Mouse (Mus musculus): Measurements from ENCODE around the gene Prcd.
"Not testable (repeated sequence)": the region's sequence is repeated elsewhere in the genome, so short reads cannot be mapped to it uniquely, and the experiment has no call there.

Gene Prcd

DNA sequence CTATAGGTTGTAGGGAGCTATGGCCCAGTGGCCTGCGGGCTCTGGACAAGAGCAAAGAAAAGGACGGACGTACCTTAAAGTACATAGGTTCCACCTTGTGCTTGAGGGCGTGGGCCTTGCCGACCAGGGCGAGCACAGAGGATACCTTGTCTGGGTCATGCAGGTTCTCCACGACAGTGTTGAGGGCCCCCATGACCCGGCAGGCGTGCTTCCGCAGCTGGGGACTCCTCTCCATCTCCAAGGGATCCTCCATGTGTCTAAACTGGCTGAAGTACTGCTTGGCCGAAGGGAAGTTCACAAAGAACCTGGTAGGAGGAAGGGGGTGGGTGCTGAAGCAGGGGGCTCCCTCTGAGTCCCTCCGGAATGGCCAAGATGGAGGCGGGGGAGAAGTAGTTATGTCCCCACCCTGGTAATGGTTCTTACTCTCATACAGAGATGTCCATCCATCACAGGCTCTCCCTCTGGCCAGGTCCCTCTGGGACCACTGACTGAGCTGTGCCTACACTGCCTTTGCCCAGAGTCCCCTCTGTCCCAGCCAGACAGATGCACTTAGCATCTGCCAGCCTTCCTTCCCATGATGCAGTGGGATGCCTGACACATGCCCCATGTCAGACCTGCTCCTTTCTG lies 3.5 kb upstream of the Prcd start:
- DNase-seq (ENCODE audit: low spot score), result no peak

DNA sequence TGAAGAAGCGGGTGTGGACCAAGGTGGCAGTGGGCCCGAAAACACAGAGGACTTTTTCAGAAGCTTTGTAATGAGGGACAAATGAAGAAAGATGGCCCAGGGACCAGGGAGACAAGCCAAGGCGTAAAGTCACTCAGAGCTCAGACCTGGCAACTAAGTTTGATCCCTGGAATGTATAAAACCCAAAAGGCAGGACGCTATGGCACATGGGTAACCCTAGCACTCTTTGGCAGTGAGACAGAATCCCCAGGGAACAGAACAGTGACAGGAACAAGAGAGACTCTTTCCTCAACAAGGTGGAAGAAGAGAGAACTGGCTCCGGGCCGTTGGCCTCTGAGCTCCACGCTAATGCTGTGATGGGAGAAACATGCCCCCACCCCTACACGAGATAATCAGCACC lies 2.5 kb upstream of the Prcd start:
- no peak for DNase-seq (ENCODE audit: low spot score)

GRCm38 (mm10) chr11:116651339-116651738 lies 2.0 kb upstream of the Prcd start:
- DNase-seq (ENCODE audit: low spot score), result no peak

- no peak for DNase-seq (ENCODE audit: low spot score)
Measured at GRCm38 (mm10) chr11:116652330-116653098, 820 bp upstream of the Prcd start.

GRCm38 (mm10) chr11:116653709-116654221 lies 431 bp downstream of the Prcd start:
- DNase-seq (ENCODE audit: low spot score), result peak; percentile 43

DNA sequence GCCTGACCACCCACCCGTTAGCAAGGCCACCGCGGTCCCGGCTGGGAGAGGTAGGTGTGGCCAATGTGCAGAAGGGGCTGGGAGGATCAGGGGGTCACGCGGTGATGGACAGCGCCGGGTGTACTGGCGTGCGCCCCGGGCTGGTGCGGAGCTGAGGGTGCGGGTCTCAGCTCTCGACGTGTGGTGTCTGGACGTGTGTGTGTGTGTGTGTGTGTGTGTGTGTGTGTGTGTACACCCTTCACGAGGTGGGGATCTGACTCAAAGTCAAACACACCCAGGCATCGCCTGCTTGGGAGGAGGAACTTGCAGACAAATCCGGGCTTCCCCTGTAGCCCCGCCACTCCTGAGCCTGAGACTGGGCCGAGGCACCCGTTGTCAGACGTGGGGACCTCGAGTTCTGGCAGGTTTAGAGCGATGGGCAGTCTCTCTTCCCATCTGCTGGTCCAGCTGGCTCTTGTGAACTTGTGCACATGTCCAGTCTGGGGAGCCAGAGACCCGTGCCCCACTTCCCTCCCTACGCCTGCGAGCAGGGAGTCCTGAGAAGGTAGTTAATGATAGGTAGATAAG lies 1.0 kb downstream of the Prcd start, which contains the start of gene Cygb:
Gene Cygb, minus strand, starts transcription at position 59 of the 567 bp plus-strand sequence.
- DNase-seq (ENCODE audit: low spot score), result peak; percentile 35

DNA sequence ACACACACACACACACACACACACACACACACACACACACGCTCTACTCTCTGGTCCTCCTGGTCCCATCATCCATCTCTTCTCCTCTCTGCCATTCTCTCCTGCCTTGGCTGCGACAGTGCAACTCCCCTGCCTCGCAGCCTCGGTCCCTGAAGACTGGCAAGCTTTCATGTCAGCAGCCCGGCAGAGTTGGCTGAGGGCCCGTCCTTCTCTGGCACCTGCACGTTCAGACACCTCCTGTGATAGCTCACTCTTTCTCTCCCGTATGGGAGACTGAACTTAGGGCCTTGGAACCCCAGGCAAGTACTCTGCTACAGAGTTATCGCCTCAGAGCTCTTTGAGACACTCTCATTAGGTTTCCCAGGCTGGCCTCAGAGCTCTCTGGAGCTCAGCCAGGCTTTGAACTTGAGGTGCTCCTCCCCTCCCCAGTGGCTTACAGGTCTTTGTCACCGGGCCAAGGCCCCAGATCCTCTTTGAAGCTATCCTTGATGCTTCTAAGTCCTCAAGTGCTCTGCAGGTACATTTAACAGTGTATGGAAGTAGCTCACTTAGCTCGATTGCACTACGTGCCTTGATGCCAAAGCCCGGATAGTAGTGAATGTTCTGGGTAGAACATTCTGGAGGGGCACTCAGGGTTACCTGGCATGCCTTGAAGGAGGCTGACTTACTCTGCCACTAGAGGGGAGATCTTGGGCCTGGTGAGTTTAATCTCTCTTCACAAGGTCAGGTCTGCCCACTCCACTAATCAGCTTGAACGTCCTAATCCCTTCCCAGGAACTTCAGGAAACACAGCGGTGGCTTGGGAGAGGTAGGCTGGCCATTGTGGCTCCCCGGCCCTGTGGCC lies 3.2 kb downstream of the Prcd start:
- DNase-seq (ENCODE audit: low spot score), result no peak

- peak; percentile 69 for DNase-seq (ENCODE audit: low spot score)
Measured at GRCm38 (mm10) chr11:116657311-116658223, 4.2 kb downstream of the Prcd start.

DNA sequence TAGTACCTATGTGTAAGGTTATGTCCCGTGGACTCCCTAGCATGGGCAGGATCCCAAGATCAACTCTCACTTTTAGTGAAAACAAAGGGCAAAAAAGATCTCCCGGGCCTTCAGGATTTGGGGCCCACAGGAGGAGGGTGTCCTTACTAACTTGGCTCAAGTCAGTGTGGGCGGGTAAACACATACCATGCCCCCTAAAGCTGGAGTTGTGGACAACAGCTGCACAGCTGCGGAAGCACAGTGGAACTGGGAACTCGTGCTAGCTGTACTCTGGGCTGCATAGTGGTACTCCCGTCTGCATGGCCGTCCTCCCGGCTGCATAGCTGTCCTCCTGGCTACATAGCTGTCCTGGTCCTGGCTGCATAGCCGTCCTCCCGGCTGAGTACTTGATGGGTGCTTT lies 4.9 kb downstream of the Prcd start:
- DNase-seq (ENCODE audit: low spot score), result no peak

DNA sequence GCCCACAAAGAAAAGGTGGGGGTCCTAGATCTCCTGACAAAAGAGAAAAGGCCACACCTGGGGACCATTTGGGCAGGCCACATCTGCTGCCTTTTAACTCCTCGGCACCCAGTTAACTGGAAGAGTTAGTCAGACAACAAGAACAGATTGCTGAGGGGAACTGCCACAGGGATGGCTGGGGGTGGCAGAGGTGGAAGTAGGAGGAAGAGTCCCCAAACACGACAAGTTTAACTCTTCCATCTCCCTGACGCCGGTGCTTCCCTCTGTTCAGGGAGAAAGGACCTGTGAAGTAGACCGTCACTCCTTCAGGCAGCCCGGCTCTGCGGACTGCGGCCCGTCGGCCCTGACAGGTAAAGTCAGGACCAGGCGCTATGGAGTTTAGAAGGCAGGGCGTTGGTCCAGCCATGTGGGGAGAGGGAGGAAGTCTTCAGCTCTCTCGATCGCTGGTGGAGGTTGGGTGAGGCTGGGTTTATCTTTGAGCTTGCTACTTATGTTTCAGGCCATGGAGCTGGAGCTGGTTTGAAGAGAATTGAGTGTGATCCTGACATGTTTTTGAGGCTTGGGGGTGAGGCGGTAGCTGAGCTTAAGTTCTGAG lies 5.8 kb downstream of the Prcd start:
- no peak for DNase-seq (ENCODE audit: low spot score)

GRCm38 (mm10) chr11:116660181-116660580 lies 6.8 kb downstream of the Prcd start:
- DNase-seq (ENCODE audit: low spot score), result no peak

GRCm38 (mm10) chr11:116661291-116661947 lies 8.1 kb downstream of the Prcd start:
- no peak for DNase-seq (ENCODE audit: low spot score)

DNA sequence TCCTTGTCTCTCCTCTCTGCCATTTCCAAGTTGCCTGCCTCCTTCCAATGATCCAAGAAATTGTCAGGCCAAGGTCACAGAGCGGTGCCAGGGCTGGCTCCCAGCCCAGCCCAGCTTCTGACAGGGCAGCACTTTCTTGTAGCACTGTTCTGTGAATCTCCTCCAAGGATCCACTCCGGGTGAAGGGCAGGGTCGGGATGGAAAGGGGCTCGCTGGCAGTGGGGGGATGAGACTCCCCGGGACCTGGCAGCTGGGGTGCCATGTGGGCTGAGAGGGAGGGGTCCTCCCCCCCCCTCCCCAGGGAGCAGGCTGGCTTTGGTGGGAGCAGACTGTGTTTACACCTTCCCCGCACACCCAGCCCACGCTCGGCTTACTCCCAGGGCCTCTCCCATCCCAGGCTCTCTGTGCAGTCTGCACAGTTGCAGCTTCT lies 8.6 kb downstream of the Prcd start:
- DNase-seq (ENCODE audit: low spot score), result no peak

GRCm38 (mm10) chr11:116665289-116665688 lies 12.0 kb downstream of the Prcd start:
- no peak for DNase-seq (ENCODE audit: low spot score)

- no peak for DNase-seq (ENCODE audit: low spot score)
Measured at GRCm38 (mm10) chr11:116666566-116666965, 13.2 kb downstream of the Prcd start.

- not testable (repeated sequence) for DNase-seq (ENCODE audit: low spot score)
Measured at GRCm38 (mm10) chr11:116667012-116667411, 13.7 kb downstream of the Prcd start.

DNA sequence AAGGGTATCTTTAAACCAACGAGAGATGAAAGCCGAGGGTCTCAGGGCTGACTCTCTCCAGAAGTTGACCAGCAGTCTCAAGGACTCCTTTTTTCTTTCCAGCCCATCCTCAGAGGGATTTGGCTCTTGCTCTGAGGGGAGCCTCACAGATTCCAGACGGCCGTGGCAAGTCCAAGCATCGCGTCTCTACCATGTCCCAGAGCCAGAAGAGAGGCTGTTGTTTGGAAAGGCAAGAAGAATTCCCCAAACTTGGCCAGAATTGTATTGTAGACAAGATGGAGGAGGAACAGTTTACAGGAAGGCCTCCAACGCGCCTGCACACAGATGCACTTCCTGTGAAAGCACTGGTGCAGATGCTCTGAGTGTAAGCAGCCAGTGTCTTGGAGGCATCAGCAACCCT lies 14.6 kb downstream of the Prcd start:
- no peak for DNase-seq (ENCODE audit: low spot score)

GRCm38 (mm10) chr11:116668381-116668825 lies 15.1 kb downstream of the Prcd start:
- DNase-seq (ENCODE audit: low spot score), result no peak

GRCm38 (mm10) chr11:116668839-116669238 lies 15.5 kb downstream of the Prcd start:
- no peak for DNase-seq (ENCODE audit: low spot score)

GRCm38 (mm10) chr11:116669316-116669715 lies 16.0 kb downstream of the Prcd start:
- no peak for DNase-seq (ENCODE audit: low spot score)
